Mouse (Mus musculus) ovary, postnatal 10 days (tissue): Measurements from ENCODE around the gene Atp6ap1l.
"Not testable (repeated sequence)": the region's sequence is repeated elsewhere in the genome, so short reads cannot be mapped to it uniquely, and the experiment has no call there.

Experiments used
- DNase-seq: peaks from one replicate; pipeline ENCODE4 v3.0.0; 2022; ENCODE audit warnings: low spot score

Atp6ap1l gene

DNA sequence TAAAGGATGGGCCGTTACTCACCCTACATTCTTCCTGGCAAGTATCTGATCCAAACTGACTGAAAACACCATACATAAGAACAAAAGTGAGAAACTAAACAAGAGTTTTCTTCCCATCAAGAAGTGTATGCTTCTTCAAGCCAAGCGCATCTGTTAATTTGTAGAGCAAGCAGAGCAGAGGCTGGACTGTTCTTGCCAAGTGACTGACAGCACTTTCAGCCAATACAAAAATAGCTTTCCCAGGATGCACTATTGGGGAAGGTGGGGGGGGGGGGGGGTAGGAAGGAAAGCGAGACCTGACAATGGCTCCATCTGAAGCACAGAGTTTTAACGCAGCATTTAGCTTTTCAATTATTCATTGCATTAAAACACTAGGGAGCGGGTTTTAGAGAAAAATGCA is at the start of gene Atp6ap1l:
Atp6ap1l (minus strand) TSS at position 180 of the 400 bp plus-strand sequence.
- DNase-seq, result no peak

GRCm38 (mm10) chr13:90939600-90939999 is 34.4 kb upstream of the Atp6ap1l start:
- no peak for DNase-seq

DNA sequence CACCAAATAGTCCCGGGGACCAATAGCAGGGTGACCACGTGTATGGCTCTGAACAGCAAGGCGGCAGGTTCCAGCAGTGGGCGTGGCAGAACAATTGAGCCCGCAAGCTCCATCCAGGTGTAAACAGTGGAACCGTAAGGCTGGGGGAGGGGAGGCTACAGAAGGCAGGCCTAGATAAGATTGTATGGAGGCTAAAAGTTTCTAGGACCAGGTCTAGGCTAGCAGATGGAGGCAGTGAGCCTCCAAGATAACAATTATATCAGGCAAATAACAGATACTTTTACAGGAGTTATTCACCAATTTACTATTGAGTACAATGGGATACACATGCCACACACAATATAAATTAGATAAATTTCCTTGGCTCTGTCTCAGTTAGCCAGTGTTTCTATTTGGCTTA is 34.0 kb upstream of the Atp6ap1l start:
- DNase-seq, result no peak

DNA sequence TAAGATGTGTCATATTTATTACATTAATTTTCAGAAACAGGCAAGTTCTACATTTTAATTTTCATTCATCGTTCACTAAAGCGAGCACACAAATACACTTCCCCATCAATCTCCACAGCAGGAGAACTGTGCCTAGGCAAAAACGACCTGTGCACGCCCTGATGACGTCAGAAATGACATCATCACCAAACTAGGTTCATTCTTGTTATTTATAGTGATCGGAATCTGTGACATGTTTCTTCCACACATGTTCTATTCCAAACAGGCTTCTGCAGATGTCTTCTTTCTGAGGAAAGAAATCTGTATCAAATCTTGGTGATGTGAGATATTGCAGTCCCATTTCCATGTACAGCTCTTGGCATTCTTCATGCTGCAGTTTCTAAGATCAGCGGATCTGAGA is 30.7 kb upstream of the Atp6ap1l start:
- DNase-seq, result no peak

GRCm38 (mm10) chr13:90933256-90933655 is 28.1 kb upstream of the Atp6ap1l start:
- DNase-seq, result no peak

DNA sequence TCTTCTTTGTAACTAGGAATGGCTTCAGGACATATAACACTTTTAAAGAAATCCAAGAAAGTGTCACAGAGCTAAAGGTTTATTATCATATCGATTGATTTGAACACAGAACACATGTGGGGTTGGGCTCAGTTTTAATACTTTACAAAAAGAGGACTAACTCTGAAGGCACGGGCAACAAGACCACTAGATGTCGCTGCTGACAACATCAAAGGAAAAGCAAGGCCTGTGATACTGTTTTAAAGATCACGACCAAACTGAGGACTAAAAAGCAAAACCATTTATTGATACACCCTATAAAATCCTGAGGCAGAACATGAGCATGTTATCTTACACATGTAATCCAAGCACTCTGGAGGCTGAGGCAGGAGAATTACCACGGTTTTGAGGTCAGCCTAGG is 24.7 kb upstream of the Atp6ap1l start:
- DNase-seq, result peak; percentile 24

GRCm38 (mm10) chr13:90928266-90928665 is 23.1 kb upstream of the Atp6ap1l start:
- DNase-seq, result not testable (repeated sequence)

- DNase-seq, result no peak
These were observed 21.9 kb upstream of the Atp6ap1l start for GRCm38 (mm10) chr13:90926938-90927633.

- DNase-seq, result no peak
These were observed 21.1 kb upstream of the Atp6ap1l start for GRCm38 (mm10) chr13:90926125-90926765.

DNA sequence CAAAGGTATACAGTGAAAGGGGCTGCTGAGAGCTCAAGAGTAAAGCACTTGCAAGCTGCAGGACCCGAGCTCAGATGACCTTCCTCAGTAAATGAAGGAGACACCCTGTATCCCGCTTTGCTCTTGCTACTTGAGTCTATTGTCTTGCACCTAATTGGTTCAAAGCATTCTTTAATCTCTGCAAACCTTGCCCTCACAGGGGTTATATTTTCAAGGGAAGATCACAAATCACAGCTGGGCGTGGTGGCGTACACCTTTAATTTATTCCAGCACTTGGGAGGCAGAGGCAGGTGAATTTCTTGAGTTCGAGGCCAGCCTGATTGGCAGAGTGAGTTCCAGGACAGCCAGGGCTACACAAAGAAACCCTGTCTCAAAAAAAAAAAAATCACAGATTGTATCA is 20.0 kb upstream of the Atp6ap1l start:
- DNase-seq, result no peak

- no peak for DNase-seq
These were observed 18.9 kb upstream of the Atp6ap1l start for GRCm38 (mm10) chr13:90924072-90924471.

- not testable (repeated sequence) for DNase-seq
These were observed 18.5 kb upstream of the Atp6ap1l start for GRCm38 (mm10) chr13:90923617-90924016.

DNA sequence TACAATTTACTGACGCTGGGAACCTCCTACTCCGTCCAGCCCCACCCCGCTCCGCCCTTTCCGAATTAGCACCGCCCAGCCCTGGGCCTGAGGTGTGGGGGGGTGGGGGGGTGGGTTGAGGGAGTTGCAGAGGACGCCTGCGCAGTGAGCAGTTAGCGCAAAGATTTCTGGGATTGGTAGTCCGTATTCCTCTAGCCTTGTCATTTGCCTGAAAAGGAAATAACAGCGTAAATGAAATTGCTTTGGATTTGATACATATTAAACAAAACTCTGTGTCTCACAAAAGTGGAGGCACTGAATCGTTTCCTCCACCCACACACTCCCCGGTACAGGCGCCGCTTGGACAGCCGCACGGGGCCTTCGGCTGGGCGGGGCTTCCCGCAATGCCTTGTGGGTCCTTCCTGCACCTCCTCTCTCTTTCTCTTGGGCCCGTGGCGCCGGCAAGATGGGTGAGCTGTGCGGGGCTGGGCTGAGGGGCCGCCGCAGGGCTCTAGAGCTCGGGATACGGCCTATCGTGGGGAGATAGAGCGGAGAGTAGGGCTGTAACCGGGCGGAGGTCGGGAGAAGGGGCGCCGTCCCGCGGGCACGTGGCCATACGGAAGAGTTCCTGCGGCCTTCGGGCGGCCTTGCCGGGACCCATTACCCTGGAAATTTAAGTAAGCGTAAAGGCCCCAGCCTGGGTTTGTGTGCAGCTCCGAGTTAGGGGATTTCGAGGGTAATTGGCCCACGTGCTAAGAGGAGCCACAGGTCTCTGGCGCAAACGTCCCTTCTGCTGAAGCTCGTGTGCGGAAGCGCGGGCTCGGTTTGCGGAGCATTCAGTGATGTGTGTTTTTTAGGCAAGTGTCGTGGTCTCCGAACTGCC is 17.8 kb upstream of the Atp6ap1l start, which contains the start of gene Rps23:
Rps23 (plus strand) TSS at position 208 of the 862 bp plus-strand sequence.
- peak; percentile 88 for DNase-seq

- DNase-seq, result no peak
These were observed 9.6 kb upstream of the Atp6ap1l start for GRCm38 (mm10) chr13:90914721-90915120.

- no peak for DNase-seq
These were observed 8.6 kb upstream of the Atp6ap1l start for GRCm38 (mm10) chr13:90913675-90914192.

DNA sequence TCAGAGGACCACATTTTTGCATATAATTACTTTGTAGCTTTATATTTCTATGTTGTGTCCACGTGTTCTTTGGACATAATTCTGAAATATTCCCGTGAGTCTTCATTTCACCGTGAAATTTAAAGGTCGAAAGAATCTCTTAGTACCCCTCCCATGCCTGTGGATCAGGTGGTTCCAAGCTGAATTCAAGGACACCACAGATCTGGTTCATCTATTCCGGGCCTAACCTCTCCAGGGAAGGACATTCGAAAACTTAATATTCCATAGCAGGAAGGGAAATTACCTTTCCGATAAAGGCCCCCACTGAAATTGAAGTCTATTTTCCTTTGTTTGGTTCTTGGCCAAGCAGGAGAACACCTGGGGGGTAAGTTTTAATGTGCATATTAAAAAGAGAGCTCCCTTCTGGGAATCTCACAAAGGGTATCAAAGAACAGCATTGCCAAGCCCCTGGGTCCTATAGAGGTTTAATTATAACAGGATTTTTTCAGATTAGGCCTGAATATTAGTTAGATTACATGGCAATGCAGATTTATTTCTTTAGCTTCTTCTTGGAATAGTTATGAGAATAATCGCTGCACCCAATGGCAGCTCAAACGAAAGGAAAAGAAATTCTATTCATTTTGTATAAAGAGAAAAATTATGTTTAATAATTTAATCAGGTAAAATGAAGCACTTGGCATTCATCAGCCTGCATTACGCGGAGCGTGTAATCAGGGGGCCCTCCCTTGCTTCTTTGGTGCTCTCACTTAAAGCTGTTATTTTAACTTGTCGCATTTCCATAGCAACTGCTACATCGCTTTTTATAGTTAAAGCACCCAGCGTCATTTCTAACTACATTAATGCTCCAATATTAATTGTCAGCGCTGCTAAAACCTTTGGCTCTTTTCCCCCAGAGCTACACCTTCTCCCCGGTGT is 7.9 kb upstream of the Atp6ap1l start:
- no peak for DNase-seq

DNA sequence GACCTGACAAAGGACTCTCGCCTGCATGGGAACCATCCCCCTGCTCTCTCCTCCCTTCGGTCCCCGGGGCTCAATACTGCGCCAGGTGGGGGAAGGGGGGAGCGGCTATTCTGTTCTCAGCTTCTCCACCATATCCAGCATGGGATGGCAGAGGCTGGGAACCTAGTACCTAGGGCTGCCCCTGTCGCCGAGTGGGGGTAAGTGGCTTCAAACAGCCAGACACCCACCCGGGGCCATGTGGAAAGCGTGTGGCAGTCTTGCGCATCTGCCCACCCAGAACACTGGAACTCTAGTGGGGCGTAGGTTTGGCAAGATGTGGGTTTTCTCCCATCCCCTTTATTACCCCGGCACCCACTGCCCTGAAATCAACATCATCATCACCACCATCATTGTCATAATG is 2.2 kb upstream of the Atp6ap1l start:
- DNase-seq, result no peak

DNA sequence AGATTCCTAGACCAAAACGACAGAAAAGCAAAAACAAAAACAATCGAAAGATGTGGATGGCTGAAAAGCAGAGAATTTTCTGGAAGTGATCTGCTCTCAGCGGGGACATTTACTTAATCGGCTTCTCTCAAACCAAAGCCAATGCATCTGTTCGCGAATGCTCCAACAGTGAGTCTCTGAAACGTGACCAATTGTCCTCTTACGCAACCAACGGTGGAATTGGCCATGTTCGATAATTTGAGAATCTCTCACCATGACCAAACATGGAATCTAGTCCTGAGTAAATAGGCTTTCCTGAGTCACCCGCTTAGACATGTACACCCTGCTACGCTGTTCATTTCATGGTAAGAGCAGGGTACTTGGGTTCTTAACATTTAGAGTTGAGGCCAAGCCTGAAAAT is 8.3 kb downstream of the Atp6ap1l start:
- no peak for DNase-seq

- no peak for DNase-seq
These were observed 9.1 kb downstream of the Atp6ap1l start for GRCm38 (mm10) chr13:90896098-90896497.

DNA sequence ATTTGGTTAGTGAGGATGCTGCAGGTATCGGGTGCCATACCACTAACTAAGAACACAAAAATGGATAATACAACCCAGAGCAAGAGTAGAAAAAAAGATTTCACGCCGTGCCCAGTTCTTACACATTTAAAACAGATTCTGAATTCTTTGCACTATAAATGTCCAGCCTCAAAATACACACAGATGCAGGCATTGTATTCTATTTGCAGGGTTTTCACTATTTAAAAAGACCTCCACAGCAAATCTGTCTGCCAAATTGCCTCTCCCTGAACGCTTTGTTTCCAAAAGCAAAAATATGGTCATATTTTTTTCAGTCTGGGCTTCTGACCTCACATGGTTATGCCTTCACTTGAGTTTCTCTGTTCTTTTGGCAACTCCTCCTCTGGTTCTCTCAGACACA is 10.3 kb downstream of the Atp6ap1l start:
- DNase-seq, result no peak

DNA sequence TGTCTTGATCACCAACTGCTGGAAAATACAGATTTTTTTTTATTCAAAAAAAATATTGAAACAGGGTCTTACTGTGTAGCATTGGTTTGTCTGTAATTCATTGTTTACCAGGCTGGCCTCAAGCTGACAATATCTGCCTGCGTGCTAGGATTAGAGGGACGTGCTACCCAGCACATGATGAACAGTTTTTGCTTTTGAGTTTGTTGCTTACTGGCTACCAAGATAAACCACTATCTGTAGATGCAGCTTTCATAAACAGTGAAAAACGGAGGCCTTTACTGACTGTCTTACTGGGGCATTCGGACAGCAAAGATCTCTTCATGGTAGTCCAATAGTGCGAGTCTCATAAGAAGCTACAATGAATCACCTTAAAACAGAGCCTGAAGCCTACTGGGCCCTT is 15.0 kb downstream of the Atp6ap1l start:
- DNase-seq, result no peak
